Mouse (Mus musculus): ENCODE results near the gene Rasgrp1.

The Rasgrp1 gene

GRCm38 (mm10) chr2:117342547-117343239, at the start of gene Rasgrp1:
Rasgrp1 (minus strand) TSS chr2:117343001.
- peak; percentile 23 for DNase-seq

DNA sequence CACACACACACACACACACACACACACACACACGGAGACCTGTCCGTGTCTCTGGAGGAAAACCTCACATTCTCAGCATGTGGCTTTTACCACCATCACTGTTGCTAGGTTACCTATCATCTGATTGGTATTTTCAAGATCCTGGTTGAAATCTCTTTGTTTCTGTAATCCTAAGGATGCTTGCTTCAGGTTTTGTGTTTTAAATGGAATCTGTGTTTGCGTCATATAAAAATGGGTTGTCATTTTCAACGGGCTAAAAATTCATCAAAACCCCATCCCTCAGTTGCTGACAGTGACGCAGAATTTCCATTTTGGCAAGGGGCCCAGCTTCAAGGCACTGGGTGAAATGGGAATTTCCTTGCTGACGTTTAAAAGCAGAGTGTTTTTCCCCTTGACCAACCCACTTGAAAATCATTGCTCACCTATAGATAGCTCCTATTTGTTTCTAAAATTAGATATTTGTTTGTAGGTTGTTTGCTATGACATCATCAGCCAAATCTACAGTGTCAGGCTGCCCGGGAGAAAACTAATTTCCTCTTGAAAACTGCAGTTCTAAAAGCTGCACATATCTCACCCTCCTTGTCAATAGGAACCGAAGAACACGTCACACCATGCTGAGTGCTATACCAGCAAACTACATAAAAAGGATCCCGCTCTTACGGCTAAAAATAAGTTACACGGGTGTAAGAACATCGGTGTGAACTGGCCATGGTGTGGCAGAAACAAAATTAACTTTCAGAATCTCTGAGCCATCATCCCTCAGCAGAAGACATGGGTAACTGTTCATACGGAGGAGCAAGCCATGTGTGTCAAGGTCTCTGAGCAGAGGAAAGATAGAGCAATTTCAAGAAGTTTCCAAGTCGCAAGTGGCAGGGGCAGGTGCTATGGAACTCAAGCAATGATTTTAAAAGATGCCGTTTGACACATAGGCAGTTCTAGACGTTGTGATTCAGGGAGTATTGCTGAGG, 47.4 kb upstream of the Rasgrp1 start:
- peak; percentile 12 for DNase-seq

GRCm38 (mm10) chr2:117389460-117389859, 46.7 kb upstream of the Rasgrp1 start:
- no peak for DNase-seq

DNA sequence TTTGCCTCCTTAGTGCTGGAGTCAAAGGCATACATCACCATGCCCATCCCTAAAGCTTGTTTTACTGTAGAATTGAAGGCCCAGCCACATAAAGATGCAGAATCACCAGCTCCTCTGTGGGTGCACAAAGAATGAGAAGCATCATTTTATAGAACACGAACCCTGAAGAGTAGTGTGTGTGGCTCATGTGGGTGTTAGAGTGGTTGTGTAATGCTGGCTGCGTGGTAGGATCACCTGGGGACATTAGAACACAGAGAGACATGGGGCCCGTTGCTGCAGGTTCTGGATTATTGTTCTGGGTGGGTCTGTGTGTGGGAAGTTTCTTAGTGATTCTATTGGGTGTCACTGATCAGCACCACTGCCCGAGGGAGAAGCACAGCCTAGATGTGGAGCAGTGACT, 45.3 kb upstream of the Rasgrp1 start:
- DNase-seq: no peak

DNA sequence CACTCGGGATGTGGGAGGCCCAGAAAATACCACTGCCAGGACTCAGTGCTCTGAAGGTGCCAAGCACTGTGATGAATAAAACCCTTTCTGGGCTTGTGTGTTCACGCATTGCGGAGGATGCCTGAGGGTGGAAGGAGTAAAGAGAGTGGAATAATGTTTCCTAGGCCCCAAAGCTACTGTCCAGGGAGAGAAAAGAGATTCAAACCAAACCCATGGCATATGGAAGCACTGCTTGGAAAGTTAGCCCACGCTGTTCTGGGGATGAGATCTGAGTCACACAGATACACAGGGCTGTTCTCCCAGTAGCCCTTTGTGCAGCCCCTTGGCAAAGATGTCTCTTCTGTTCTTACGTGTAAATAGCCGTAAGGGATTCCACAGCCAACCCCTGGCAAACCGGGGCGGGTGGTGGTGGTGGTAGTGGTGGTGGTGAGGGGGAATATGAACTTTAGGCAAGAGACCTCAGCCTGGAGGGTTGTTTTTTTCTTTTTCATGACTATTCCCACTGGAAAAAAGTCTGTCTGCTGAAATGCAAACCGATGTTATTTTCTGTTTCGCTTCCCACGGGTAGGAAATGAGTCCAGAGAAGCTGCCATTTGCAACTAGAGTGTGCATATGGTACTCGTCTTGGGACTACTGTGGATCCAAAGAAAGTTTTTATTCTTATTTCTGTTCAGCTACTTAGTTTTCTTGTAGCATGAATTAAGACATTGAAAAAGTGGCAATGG, 44.3 kb upstream of the Rasgrp1 start:
- DNase-seq: no peak

- no peak for DNase-seq
Measured at GRCm38 (mm10) chr2:117386036-117386590, 43.3 kb upstream of the Rasgrp1 start.

DNA sequence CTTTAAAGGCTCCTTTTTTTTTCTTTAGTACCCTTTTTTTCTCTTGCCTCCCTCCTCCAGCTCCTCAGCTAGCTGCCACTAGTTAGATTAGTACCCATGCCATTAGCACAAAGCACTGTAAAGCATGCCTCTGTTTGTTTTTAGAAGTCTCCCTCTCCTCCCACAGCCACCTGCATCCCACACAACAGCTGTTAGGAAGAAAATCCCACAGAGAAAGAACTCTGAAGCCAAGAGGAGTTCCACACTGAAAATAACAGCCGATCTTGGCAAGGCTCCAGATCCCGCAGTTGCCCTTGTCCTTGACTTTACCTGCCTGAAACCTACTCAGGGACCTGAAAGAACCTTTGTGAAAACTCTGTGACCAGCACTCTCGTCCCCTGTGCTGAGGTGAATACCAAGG, 38.5 kb upstream of the Rasgrp1 start:
- DNase-seq: no peak

DNA sequence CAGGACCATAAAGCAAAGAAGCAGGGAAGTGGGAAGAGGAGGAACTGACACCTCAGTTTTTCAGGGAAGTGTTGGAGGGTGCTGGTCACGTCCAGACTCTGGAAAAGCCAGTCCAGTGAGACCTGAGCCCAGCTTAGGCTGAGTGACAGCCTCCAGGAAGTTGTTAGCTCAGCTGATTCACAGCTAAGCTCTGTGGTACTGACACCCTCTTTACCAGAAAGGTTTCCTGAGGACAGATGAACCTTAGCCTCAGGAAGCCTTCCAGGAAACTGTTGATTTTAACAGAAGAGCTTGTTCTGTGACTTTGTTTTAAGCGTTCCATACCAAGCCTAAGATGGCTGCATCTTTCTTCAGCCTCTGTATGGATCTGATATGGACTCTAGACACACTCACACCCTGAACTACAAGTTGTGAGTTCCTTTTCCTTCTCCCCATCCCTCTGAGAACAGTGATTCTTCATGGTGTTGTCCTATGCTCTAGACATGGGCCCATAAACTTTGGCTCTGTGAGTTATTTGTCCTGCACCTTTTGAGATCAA, 31.6 kb upstream of the Rasgrp1 start:
- no peak for DNase-seq

GRCm38 (mm10) chr2:117371706-117372105, 28.9 kb upstream of the Rasgrp1 start:
- DNase-seq: no peak

GRCm38 (mm10) chr2:117366478-117366877, 23.7 kb upstream of the Rasgrp1 start:
- DNase-seq: no peak

DNA sequence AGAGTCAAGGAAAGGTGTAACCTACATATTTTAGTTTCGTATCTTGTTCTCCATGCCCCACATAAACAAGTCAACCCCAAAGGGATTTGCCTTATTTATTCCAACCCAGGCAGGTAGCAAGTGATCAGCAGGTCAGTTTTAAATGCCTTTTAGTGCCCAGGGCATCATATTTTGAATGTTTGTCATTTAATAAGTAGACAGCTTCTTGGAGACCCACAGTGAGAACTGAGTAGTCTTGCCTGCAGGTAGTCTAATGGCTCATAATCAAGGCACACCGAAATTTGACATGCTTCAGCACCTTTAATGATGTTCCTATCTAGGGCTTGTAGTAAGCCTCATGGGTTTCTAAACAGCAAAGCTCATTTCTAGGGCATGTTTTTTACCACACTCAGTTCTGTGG, 21.3 kb upstream of the Rasgrp1 start:
- DNase-seq: no peak

DNA sequence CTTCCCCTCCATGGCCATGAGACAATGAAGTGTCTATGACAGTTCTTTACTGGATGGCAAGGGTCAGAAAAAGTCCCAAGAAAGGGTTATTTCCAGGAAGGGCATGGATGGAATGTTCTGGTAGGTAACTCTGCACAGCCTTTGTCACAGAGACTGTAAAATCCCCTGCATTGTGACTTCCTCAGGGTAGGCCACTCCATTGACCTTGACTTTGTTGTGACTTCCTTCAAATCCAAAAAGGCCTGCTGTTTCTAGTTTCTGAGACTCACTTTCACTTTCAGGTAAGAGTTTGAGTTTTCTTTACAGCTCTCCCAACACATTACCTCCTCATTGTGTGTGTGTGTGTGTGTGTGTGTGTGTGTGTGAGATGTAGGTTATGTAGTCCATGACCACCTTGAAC, 15.1 kb upstream of the Rasgrp1 start:
- no peak for DNase-seq

- DNase-seq: no peak
Measured at GRCm38 (mm10) chr2:117352305-117353123, 9.7 kb upstream of the Rasgrp1 start.

GRCm38 (mm10) chr2:117350138-117350537, 7.3 kb upstream of the Rasgrp1 start:
- DNase-seq: no peak

GRCm38 (mm10) chr2:117343240-117343624, 431 bp upstream of the Rasgrp1 start:
- peak; percentile 10 for DNase-seq

DNA sequence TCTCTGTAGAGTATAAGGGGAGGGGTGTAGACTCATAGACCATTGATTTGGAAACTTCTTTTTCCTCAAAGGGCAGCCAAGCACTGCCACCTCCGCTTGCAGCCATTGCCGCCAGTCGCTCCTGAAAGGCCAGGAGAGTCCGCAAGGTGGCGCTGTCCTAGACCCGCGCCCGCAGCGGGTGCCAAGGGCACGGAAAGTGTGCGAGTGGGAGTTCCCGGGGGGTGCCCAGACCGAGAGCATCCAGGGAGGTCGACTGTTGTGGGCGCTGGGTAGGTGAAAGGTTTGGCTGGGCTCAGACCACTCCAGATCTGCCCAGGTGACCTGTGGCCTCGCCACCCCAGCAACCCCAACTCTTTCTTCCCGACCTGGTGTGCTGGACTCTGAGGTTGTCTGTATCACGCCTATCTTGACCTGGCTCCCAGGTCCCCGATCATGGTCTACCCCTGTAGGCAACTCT, 683 bp downstream of the Rasgrp1 start:
- peak; percentile 72 for DNase-seq

- DNase-seq: no peak
Measured at GRCm38 (mm10) chr2:117338501-117338900, 4.3 kb downstream of the Rasgrp1 start.

DNA sequence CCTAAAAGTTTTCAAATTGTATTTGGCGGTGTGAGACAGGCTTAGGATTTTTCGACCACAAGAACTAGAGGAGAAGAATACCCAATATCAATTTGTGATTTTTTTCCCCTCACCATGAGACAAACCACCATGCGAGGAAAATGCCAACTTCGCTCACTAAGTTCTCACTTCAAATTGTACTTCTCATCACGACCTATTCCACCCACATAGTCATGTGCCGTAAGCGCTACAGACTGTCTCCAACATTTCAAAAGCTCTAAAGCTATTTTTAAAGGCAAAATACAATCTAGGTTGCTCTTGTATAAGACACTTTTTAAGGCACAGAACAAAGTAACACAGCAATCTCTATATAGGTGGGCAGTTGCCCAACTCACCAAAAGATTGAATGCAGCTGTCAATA, 4.9 kb downstream of the Rasgrp1 start:
- DNase-seq: no peak

GRCm38 (mm10) chr2:117336946-117337665, 5.7 kb downstream of the Rasgrp1 start:
- no peak for DNase-seq

DNA sequence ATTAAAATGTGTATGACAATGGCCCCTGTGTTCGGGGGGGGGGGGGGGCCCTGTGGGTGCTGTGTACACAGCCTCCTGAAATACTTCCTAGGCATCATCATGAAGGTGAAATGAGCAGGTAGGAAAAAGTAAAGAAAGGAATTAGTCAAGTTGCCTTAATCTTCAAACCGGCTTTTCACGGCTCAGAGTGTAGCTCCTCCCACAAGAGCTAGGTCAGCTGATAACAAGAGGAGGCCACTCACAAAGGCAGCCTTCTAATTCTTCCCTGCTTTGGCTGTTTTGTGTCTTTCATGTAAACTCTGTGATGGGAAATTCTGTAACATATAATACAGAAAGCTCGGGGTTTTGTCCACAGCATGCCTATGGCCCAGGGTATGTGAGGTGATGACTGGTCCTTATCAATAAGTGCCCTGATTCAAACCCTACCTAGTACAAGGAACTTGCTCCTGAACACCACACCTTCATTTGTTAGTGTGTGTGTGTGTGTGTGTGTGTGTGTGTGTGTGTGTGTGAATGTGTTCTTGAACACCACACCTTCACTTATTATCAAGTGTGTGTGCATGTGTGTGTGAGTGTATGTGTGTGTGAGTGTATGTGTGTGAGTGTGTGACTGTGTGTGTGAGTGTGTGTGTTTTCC, 7.1 kb downstream of the Rasgrp1 start:
- no peak for DNase-seq

- no peak for DNase-seq
Measured at GRCm38 (mm10) chr2:117331634-117332033, 11.2 kb downstream of the Rasgrp1 start.
